Mouse (Mus musculus) frontal cortex, postnatal 14 days (tissue): ENCODE data around the gene Chpf.

Experiments used
- DNase-seq, 2 experiments: peaks; one replicate each; pipeline ENCODE4 v3.0.0; 2022; ENCODE audit warnings: low spot score in 2 of 2

Gene Chpf

GRCm38 (mm10) chr1:75498897-75499296, 19.8 kb upstream of the Chpf start:
- DNase-seq, result no peak

GRCm38 (mm10) chr1:75494878-75495548, 15.9 kb upstream of the Chpf start:
- no peak for DNase-seq

- DNase-seq, result no peak
These were observed 13.6 kb upstream of the Chpf start for GRCm38 (mm10) chr1:75492579-75493170.

GRCm38 (mm10) chr1:75490785-75491551, 11.9 kb upstream of the Chpf start:
- DNase-seq, result no peak

- peak in 1 of 2 experiments; percentile 64 for DNase-seq
These were observed 8.5 kb upstream of the Chpf start for GRCm38 (mm10) chr1:75487405-75488161.

GRCm38 (mm10) chr1:75487040-75487404, 7.9 kb upstream of the Chpf start:
- DNase-seq, result no peak

GRCm38 (mm10) chr1:75486561-75486960, 7.5 kb upstream of the Chpf start:
- no peak for DNase-seq

- no peak for DNase-seq
These were observed 1.6 kb upstream of the Chpf start for GRCm38 (mm10) chr1:75480735-75481134.

- no peak for DNase-seq
These were observed 929 bp upstream of the Chpf start for GRCm38 (mm10) chr1:75480036-75480435.

- DNase-seq, result no peak
These were observed 505 bp upstream of the Chpf start for GRCm38 (mm10) chr1:75479635-75479989.

GRCm38 (mm10) chr1:75478497-75478896, 610 bp downstream of the Chpf start:
- no peak for DNase-seq

- no peak for DNase-seq
These were observed 1.2 kb downstream of the Chpf start for GRCm38 (mm10) chr1:75477966-75478290.

- DNase-seq, result peak; percentile 73 to 80
These were observed 1.7 kb downstream of the Chpf start for GRCm38 (mm10) chr1:75477264-75477965.

- no peak for DNase-seq
These were observed 2.7 kb downstream of the Chpf start for GRCm38 (mm10) chr1:75476441-75476840.

- DNase-seq, result no peak
These were observed 9.8 kb downstream of the Chpf start for GRCm38 (mm10) chr1:75469287-75469825.

GRCm38 (mm10) chr1:75467215-75467927, 11.7 kb downstream of the Chpf start:
- peak; percentile 74 to 84 for DNase-seq

GRCm38 (mm10) chr1:75463652-75464204, 15.4 kb downstream of the Chpf start:
- DNase-seq, result no peak

- DNase-seq, result no peak
These were observed 16.5 kb downstream of the Chpf start for GRCm38 (mm10) chr1:75462636-75463035.

- DNase-seq, result no peak
These were observed 18.8 kb downstream of the Chpf start for GRCm38 (mm10) chr1:75460297-75460696.
